Mouse (Mus musculus) lung, postnatal 14 days (tissue): ENCODE measurements around the gene Tff2.

Source experiments
- DNase-seq: peaks from one replicate; pipeline ENCODE4 v3.0.0; 2021

Tff2 gene

DNA sequence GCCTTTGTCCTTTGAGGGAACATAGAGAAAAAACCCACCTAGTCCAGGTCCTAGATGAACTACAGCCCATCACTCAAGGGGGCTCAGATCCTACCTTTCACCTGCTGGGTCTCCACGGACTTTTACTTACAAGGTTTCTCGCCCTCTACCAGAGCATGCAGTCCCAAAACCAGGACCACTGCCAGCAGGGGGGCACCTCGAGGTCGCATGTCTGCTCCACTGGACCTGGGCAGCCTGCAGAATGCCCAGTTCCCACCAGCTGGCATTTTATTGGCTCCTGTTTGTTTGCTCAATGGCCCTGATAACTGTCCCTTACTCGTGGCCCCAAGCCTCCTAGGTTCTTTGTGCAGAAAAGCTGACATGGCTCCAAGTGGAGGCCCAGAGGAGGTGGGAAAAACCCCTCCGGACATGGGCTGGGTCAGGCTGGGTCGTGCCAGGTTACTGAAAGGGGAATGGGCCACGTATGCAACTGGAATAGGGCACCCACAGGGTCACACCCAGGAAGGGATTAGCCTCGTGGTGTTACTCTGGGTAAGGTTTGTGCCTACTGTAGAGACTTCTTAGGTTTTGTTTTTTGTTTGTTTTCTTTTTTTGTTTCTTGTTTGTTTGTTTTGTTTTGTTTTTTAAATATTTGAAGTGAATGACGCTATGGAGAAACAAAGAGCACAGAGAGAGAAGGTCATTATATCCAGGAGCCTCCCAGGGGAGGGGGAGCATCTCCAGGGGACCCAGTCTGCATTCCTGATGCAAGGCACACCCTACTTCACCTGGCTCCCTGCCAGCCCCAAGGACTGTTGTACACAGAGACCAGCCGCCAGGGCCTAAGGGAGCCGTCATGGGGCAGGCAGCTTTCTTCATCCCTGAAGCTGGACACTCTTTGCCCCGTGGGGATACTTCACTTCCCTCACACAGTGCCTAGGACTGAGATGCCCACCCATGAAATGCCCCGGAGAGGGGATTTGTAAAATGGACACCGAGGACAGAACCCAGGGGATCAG, at the start of gene Tff2:
Tff2 (minus strand) TSS at position 243 of the 998 bp plus-strand sequence.
- peak; percentile 7 for DNase-seq

DNA sequence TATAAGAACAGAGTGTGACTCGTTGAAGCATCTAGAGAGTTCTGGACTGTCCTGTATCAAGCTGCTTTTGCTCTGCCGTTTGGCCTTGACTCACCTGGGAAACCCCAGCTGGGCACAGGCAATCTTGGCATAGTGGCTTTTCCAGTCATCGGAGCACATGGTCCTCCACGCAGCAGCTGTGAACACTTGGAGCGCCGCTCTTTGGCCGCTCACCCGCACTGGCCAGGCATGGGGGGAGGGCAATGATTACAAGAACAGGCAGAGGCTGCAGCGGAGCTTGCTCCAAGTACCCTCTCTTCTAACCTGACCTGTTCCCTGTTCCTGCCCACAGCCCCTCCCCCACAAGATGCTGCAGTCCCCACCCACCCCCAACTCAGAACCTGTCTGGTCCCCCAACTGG, 49.3 kb upstream of the Tff2 start:
- no peak for DNase-seq

DNA sequence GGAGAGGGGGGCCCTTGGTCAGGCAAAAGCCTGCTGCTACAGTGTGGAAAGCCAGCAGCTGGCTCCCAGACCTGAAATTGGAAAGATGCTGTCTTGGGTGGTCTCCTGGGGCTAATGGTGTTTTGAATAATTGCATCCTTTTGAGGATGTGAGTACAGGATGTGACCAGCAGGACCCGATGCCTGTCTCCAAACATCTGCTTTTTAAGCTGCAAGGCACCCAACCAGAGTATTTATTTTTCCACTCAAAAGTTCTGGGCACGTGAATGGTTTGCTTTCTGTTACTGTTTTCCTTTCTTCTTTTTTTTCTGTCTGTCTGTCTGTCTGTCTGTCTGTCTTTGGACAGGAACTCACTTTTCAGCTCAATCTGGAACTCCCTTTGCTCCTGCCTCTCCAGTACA, 48.6 kb upstream of the Tff2 start:
- no peak for DNase-seq

DNA sequence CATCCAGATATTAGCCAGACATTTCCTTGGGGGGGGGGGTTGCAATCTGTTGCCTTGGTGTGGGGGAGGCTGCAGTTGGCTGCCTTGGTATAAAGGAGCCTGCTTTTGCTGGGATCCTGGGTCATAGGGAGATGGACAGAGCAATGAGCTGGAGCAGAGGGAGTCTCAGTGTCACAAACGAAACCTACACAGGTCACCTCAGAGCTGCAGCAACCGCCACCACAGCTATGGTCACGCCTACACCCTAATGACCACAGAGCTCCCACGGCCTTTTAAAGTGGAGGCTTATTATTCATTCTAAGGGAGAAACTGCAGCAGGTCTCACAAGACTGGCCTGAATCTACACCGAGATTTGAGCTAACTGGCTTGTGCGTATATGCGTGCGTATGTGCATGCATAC, 47.7 kb upstream of the Tff2 start:
- no peak for DNase-seq

DNA sequence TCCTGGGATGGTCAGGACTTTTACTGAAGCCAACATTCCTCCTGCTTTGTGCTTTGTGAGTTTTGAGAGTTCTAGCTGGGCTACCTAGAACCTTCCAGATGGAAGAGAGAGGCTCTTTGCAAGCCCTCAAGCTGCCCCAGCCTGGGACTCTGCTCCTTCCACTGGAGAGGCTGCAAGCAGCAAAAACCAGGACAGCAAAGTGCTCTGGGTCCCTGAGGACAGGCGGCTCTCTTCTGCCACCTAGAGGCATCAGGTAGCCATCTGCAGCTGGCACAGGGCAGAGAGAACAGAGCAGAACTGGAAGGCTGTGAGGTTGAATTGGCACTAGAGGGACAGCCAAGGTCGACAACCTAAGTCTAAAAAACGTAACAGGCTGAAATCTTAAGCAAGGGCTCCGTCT, 43.3 kb upstream of the Tff2 start:
- peak; percentile 80 for DNase-seq

DNA sequence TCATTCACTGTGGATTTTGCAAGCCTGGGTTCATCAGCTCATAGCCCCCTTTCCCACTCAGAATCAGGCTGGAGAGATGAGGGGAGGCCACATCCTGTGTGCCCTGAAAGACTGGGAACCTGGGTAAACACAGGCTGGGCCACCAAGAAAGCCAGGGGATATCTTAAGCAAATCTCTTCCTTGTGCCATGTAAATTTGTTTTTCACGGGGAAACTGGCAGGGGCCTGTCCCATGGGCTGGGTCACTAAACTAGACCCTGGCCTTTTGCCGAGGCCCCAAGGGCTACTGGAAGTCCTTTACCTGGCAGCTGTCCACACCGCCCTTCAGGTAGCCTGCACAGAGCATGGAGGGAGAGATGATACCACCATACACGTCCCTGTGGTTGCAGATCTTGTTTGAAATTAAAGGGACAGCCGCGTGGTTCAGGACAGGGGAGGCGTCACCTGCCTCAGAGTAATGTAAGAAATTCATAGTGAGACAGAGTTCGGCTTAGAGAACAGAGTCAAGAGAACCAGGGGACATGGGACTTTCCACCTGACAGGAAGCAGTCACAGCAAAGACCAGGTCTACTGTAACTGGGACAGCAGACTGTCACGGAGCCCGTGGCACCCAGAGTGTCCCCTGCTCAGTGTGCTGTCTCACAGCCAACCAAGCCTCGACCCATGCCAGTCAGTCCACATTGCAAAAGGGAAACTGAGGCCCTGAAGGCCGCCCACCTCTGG, 40.3 kb upstream of the Tff2 start:
- DNase-seq, result peak; percentile 13

DNA sequence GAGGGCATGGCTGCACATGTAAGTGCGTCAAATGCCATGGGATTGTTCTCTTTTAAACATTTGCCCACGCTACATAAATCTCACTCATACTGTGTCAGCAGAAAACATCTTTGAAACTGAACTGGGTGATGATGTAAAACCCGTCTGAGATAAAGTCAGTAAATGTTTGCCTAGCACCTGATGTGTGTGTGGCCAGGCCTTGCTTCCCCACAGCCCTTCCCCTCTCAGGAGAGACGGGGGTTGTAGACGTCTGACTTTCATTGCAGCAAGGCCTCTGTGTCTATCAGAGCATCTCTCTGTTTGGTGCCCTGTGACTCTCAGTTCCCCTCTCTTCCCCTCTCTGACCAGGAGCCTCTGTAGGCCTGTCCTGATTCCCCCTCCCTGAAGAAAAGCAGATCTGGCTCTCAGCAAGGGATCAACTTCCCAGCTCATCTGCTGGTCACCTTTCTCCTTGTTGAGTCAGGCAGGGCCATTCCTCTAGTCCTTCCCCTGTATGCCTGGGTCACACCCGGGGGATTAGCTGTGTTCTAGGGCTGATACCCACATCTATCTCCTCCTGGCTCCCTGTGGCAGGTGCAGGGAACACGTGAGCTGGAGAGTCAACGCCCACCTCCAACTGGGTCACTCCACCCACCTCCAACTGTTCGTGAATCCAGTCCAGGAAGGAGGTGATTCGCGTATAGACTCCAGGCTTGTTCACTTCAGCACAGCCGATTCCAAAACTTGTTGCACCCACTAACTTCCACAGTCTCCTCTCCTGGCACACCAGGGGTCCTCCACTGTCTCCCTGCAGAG, 39.3 kb upstream of the Tff2 start:
- DNase-seq, result no peak

DNA sequence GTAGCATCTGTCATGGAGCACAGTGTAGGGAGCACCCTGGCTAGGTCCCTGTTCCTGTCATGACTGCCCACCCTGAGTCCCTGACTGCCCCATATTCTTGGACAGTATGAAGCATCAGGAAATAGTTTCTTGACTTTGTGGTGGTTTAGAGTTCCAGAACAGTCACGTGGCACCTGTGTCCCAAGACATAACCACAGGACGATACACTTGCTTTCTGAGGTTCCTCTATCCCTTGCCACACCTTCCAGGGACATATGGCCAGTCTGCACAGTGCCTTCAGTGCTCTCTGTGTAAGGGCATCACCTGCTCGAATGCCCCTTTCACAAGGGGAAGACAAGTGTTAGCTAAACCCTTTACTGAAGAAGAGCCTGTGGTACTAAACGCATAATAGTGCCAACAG, 37.4 kb upstream of the Tff2 start:
- no peak for DNase-seq

DNA sequence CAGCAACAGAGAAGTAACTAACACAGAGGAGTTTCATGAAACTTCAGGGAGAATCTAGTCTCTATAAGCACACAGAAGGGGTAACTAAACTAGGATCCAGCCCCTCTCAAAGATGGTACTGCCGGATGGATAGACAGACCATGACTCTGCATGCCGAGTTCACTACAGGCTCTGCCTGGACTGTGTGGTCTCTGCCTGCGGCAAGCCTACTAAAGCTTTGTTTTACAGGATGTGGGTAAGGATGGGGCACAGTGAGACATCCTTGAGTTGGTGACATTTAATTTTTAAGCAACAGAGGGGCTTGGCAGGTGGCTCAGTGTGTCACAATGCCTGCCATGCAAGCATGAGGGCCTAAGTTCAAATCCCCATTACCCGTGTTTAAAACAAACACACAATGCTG, 32.2 kb upstream of the Tff2 start:
- DNase-seq, result no peak

DNA sequence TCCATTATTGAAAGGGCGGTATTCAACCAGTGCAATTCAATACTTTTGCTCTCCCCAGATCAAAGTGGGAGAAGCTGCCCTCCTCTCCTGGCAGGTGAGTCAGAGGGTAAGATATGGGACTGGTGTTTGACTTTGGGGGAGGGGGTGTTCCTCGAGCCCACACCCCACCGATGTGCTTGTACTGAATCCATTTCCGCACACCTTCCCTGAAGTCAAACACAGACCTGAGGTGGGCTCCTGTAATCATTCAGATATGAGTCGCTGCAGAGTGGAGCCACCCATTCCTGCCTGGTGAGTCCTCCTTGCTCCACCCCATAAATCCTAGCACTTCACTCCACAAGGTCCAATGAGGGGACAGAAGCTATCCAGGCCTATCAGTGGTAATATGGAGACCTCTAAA, 25.7 kb upstream of the Tff2 start:
- DNase-seq, result no peak

DNA sequence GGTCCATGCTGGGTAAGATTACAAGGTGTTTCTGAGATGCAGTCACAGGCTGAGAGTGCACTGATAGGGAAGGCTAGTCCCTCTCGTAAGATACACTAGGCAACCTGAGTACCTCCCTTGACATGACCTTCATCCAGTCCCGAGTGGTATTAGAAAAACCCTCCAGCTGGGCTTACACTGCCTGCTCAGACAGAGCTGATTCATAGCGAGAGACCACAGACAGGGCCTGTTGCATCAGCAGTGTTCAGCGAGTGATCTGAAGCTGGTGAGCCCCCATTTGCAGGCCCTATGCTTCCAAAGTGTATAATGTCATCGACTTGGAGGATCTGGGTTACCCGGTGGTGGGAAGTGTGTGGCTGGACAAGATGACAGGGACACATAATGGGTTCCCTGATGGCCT, 21.0 kb upstream of the Tff2 start, which contains the start of gene Tff1:
Tff1 (minus strand) TSS at position 151 of the 400 bp plus-strand sequence.
- no peak for DNase-seq

DNA sequence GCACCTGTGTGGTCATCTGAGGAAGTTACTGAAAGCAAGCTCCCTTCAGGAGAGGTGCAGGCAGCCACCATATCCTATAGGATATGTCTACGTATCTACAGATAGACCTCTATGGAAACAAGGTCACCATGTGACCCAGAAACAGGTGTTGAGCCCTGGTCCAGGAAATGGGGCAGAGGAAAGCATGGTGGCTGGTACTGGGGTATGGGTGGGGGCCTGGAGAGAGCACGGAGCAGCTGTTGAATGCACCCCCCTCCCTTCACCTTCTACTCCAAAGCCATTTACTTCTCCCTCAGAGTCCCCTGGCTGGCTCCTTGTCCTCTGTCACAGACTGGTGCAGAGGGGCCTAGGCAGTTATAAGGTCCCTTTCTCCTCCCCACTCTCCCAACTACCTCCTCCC, 19.7 kb upstream of the Tff2 start:
- no peak for DNase-seq

DNA sequence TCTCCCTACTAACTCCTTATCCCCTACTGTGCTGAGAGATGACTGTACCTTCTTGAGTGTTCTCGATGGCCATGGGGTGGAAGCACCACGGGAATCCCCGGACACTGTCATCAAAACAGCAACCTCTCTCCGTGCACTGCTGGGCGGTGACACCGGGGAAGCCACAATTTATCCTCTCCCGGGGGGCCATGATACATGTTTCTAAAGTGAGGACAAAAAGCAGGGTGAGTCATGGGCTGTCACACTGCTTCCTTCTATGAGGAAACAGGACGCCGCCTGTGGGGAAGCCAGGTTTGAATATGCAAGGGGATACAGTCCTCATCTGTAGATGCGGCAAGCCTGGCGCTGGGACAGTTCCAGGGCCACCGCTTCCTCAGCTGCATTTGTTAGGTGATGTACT, 18.5 kb upstream of the Tff2 start:
- no peak for DNase-seq

DNA sequence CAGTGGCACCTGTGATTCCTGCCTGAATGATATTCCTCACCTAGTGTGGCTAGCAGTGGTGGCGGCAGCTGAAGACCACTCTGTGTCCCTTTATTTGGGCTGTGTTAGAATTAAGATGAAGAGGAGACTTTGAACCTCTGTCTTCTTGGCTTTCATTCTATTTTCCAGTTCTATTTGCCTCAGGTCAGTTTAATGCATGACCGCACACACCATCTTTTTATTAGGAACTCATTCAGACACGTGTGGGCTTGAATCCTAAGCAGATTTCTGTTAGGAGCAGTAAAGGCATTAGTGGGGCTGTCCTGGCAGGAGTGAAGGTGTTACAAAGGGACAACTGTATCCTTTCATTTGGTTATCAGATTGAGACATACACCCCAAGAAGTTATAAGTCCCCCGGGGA, 16.2 kb upstream of the Tff2 start:
- no peak for DNase-seq

DNA sequence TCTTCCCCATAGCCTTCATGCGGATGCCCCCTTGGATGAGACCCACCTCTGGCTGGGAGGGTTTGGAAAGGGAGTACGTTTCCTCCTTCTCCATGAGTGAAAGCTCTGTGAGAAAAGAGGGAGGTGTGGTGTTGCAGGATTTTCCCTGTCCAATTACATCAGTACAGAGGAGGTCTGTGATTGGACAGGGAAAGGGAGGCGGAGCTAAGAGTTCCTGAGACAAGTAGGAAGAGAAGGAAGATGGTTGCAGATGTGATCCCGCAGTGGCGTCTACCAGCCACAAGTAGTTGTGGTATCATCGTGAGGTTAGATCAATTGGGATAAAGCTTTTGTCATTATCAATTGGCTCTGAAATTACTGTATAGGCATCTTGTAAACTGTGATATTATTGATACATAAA, 13.8 kb upstream of the Tff2 start:
- no peak for DNase-seq

DNA sequence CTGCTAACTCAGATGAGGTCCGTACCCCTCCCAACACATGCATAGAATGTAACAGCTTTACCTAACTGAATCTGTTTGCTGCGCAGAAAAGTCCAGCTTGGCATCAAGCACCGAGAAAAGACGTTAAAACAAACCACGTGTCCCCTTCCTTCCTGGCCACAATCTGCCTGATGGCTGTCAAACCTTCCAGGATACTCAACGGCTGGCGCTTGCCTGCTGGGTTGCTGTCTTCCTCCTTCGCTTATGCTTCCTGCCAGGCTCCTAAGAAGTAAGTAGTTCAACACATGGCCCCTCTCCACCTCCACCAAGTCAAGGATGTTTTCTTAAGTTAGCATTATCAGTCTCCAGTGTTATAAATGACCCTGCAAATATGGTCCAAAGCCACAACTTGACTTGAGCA, 9.7 kb upstream of the Tff2 start:
- DNase-seq, result no peak

DNA sequence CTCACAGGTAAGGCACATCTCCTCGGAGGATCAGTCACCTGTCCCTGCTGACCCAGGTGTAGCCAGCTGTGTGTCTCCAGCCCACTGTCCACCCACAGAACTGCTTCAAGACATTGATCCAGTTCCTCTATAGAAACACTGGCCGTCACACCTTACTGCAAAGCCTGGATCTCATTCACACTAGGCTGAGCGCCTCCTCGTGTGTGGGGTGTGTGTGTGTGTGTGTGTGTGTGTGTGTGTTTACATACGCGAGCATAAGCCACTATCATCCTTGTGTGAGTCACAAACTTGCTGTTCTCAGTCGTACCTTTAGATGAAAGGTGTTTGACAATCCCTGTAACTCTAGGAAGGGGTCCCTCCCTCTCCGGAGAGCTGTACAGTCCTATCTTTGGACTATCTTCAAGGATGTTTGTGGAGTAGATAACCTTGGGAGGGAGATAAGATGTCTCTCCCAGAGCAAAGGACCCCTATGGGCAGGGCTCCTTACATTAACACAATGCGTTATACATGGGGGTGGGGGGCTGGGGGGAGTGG, 9.0 kb upstream of the Tff2 start:
- no peak for DNase-seq

DNA sequence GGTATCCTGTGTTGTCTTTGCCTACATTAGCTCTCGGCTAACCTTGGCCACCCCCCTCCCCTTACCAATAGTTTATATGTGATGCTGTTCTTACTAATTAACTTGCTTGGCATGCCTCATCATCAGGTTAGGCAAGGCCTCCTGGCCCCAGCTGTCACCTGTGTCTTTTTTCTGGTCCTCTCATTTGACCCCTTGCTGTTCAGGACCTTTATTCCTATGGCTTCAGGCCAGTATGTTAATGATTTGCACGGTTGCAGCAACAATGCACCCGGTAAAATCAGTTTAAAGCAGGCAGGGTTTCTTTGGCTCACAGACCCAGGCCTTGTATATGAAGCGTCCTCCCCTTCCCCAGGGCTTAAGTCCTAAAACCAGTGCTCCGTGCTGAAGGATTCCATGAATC, 8.4 kb upstream of the Tff2 start:
- no peak for DNase-seq

DNA sequence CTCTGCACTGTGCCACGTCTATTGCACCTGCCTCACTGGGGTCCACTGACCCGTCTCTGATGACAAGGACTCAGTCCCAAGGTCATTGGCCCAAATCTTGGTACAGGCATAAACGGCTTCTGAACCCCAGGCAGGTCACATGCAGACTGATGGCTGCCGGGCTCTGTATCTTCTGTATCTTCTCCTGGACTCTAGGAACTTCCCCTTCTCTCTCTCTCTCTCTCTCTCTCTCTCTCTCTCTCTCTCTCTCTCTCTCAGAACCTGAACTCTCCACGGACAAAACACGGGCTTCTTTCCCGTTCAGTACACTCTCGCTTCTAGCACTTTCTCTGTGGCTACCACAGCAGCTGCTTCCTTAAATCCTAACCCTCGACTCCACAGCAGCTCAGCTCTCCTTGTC, 1.9 kb upstream of the Tff2 start:
- no peak for DNase-seq

DNA sequence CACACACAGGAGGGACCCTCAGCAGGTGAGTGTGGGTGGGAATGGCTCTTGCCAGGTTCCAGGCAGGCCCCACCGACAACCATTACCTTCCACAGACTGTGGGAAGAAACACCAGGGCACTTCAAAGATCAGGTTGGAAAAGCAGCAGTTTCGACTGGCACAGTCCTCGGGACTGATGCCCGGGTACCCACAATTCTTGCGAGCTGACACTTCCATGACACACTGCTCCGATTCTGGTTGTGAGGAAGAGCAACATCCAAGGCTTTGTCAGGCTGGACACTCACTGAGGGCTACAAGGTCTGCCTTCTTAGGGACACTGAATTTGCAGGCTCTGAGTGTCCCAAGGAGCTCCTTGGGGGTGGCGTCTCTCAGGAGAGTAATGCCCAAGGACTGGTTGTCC, 2.0 kb downstream of the Tff2 start:
- DNase-seq, result no peak

DNA sequence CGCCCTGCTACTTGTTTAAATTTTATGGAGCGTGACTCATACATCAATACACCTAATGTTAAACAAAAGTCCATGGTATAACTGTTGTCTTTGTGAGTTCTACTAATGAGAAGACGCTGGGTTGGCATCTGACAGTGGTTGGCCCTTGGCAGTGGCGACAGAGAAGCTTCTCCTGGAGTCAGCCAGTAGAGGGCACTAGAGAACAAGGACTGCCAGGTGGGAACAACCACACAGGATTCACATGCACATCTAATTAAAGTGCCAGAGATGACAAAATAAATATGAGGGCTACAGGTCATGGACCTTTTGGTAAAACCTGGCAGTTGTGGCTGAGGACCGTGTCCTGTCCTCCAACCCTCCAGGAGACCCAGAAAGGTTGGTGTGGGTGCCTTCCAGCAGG, 5.7 kb downstream of the Tff2 start:
- DNase-seq, result peak; percentile 70

DNA sequence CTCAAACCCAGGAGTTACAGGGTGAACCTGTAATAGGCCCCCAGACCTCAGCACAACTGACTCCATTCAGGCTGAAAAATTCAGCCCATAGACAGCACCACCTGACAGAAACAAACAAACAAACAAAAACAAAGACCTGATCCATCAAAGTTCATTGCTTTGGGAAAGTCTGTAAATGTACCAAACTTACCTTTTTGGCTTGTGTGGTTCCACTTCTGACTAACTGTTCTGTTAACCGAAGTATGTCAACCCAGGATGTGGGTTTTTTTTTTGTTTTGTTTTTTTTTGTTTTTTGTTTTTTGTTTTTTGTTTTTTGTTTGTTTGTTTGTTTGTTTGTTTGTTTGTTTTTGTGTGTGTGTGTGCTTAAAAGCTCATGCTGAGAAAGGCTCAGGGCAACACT, 7.3 kb downstream of the Tff2 start:
- DNase-seq, result no peak

DNA sequence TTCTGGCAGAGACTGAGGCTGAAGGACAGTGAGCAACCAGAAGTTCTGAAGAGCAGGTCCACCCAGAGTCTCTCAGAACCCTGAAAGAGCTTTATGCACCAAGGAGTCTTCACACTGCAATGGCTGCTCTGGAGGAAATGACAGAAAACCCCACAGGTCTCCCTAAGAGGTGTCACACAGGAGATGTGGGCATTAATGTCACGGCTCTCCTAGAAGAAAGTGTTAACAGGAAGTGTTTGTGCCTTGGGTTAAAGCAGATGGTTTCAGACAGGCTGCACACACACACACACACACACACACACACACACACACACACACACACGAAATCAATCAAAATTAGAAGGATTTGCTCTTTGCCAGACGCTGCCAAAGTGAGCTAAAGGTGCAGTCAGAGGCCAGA, 7.8 kb downstream of the Tff2 start:
- DNase-seq, result no peak
